Mouse (Mus musculus) spleen, postnatal 14 days (tissue): Measurements from ENCODE around the gene Idh2.
"Not testable (repeated sequence)": the region's sequence is repeated elsewhere in the genome, so short reads cannot be mapped to it uniquely, and the experiment has no call there.

Source experiments
- DNase-seq, 2 experiments: peaks; one replicate each; pipeline ENCODE4 v3.0.0; 2021 to 2022; ENCODE audit warnings: low spot score in 2 of 2

The Idh2 gene

DNA sequence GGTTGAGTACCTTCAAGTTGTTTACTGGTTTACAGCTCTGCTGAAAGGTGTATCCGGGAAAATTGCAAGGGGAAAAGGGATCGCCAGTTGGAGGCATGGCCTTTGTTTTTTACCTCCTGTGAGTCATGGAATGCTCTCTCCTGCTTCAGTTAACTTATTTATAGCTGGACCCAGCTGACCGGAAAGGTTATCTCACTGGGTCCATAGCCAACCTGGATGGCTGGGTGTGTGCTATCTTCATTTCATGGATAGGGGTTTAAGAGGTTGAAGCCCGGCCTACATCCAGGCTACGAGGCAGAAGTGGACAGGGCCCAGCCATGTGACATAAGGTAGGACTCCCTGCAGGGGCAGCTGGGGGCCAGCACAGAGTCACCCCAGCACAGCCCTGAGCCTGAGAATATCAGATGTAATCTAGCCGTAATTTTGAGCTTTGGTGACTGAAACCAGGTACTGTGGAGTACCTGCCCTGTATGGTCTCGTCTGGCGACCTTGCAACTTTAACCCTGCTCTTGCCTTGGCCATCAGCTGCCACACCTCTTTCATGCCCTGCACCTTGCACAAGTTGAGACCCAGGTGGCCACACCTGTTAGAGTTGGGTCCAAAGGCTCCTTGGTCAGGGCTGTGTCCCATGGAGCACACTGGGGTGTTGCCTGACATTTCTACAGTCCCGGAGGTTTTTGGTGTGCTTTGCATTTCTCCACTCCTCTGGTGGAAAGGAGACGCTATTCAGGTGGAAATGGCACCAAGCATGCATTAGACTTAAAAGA is 55.0 kb downstream of the Idh2 start:
- no peak for DNase-seq

GRCm38 (mm10) chr7:80059064-80059838 is 55.9 kb downstream of the Idh2 start:
- no peak for DNase-seq

- DNase-seq, result no peak
These were observed 56.7 kb downstream of the Idh2 start for GRCm38 (mm10) chr7:80058405-80059063.

DNA sequence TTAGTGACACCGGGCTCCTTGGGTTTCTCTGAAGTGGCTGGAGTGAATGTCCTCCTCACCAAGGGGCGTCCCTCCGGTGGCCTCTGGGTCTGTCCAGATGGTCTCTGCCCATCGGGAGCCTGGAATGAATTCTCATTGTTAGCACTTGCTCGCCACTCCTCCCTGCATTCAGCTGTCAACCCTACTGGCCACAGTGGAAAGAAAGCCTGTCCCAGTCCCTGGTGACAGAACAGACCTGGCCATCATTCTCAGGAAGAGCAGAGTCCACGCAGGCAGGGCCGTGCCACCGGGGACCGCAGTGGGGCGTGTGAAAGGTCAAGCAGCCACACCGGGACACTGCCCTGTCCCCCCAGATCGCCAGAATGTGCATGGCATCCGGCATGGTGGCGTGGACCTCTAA is 57.4 kb downstream of the Idh2 start:
- DNase-seq, result no peak

- DNase-seq, result no peak
These were observed 58.0 kb downstream of the Idh2 start for GRCm38 (mm10) chr7:80057002-80057691.

DNA sequence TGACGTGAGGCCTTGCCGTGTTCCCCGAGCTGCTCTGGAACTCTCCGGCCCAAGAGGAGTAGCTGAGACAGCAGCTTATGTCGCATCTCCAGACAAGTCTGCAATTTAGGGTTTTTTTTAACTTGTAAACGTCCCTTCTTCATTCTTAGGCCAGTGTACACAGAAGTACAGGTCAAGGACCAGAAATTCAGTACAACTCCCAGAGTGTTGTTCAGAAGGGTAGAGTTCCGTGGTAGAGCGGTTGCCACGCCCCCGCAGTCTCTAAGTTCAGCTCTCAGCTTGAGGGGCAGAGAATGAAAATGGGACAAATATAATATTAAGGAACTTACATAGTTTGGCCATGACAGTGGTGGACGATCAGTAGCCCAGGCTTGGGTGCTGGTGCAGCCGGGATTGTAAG is 59.4 kb downstream of the Idh2 start:
- DNase-seq, result no peak

DNA sequence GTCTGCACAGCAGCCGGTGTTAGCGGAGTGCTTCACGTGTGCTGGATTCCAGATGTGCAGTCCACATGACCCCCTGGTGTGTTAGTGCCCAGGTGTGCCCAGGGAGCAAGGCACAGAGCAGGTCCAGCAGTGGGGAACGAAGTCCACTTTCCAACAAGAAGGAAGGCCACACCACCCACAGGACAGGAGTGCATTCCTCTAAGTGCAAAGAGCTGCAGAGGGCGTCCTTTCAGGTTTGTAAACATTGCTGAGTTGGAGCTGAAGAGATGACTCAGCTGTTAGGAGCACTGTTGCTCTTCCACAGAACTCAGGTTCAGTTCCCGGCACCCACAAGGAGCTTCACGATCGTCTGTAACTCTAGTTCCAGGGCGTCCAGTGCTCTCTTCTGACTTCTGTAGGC is 62.0 kb downstream of the Idh2 start:
- no peak for DNase-seq

GRCm38 (mm10) chr7:80052261-80052660 is 62.9 kb downstream of the Idh2 start:
- no peak for DNase-seq

GRCm38 (mm10) chr7:80051835-80052234 is 63.4 kb downstream of the Idh2 start:
- DNase-seq, result no peak

DNA sequence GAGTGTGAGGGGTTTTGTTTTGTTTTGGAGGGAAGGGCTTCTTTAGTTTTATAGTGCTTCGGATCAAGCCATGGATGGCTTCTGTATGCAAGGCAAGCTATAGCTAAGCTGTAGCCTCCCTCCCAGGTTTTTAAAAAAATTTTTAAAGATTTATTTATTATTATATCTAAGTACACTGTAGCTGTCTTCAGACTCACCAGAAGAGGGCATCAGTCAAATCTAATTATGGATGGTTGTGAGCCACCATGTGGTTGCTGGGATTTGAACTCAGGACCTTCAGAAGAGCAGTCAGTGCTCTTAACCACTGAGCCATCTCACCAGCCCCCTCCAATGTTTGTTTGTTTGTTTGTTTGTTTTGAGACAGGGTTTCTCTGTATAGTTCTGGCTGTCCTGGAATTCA is 64.8 kb downstream of the Idh2 start:
- not testable (repeated sequence) for DNase-seq

DNA sequence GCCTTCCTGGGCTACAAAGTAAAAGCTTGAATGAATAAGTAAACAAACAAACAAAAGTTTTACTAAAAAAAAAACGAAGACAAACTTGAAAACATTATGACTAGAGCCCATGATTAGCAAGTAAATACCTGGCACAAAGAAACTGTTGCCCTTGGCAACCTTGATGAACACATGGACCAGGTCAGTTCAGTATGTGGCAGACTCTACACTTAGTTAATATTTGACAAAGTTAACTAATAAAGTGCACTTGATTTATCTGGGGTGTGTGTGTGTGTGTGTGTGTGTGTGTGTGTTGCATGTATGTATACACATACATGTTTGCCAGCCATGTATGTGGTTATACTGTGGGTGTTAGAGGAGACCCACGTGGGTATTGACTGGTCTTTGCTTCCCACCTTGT is 65.4 kb downstream of the Idh2 start:
- DNase-seq, result no peak

- DNase-seq, result no peak
These were observed 68.2 kb downstream of the Idh2 start for GRCm38 (mm10) chr7:80047041-80047440.
